12 mouse cellular contexts compared by ENCODE assay signal in the genomic region with DNA sequence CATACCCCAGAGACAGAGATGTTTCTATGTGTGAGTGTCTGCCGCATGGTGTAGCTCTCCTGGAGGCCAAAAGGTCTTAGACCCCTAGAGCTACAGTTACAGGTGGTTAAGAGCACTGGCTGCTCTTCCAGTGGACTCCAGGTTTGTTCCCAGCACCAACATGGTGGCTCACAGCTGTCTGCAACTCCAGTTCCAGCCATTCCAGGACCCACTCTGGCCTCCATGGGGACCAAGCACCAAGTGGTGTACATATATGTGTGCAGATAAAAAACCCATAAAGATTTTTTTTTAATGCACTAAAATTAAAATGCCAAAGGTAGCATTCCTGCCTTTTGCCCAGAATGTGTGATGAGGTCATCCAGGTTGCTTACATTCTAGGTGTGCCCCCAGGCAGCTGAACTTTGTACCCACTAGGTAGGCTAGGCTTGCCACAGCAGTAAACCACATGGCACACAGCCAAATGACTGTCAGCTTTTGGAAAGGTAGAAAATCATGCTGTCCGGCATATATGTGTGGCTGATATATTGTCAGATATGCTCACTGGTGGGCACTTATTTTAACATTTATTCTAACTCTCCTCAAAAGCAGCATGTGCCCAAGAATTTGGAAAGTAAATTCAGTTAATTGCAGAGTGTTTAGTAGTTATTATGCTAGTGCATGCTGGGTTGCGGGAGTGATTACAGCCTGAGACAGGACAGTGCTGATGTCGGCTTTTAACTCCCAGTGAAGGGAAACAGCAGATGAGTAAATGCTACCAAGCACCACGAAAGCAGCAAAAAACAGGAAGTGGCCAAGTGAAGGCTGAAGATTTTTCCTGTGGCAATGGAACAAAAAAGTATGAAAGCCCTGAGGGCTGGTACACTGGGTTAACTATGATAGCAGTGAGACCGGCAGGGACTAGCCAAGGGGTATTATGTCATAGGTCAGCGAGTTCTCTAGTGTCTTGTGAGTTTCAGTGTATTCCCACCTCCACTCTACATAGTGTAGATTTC. TPM values are rescaled to one million over a fixed set of nuclear protein-coding genes. Genes with fewer than 3 reads are reported as not detected.
A peak's percentile ranks its signal among the peaks of the same experiment; 100 is the strongest.
DNase-seq lines count a peak whose midpoint lies in the region; ATAC-seq and TF ChIP-seq lines count a peak whose summit lies in the region.
"Had no signal": no experiment of that assay in that cellular context is flagged by ENCODE, and none has a peak within 500 bp of the region (broad histone marks: within the 10 kb centered on the region; RNA-seq: fewer than 3 reads in every experiment).

No protein-coding gene starts in this region.

- no peaks in the 10 kb centered on the region for H3K4me1 ChIP-seq in intestine, postnatal 0 days (replicated peaks; ENCODE audit: control insufficient read depth, insufficient read depth, low read length)
- peaks cover 6% of the 10 kb centered on the region; the same call in 1 of the 2 replicates for H3K4me1 ChIP-seq in liver, embryonic 13.5 days (replicated peaks)
- H3K4me1 ChIP-seq in forebrain, embryonic 14.5 days (ENCODE audit: control insufficient read depth, insufficient read depth, low read length), result no peaks in the 10 kb centered on the region

- TF ChIP-seq CTCF in intestine, postnatal 0 days (IDR thresholded peaks at IDR 0.05; ENCODE audit: low read depth), result no peak

- H3K36me3 ChIP-seq in intestine, postnatal 0 days (ENCODE audit: control insufficient read depth, insufficient read depth), result peaks cover 34% of the 10 kb centered on the region
- H3K36me3 ChIP-seq in liver, embryonic 13.5 days, result peaks cover 48% of the 10 kb centered on the region
- peaks cover 62% of the 10 kb centered on the region for H3K36me3 ChIP-seq in forebrain, embryonic 14.5 days (ENCODE audit: control insufficient read depth, insufficient read depth, low read length)

- DNase-seq in 416B (ENCODE audit: low read depth), result peak; percentile 69
- DNase-seq in CD4-positive, CD25-positive, alpha-beta regulatory T cell, adult 2 months (ENCODE audit: low read depth, low spot score), result peak; percentile 61
- DNase-seq in liver, embryonic 13.5 days, result no peak
- no peak for DNase-seq in left cerebral cortex, postnatal 14 days (ENCODE audit: low spot score in 2 of 2)
- no peak for DNase-seq in adrenal gland, postnatal 36 days
- DNase-seq in cerebellum, adult 8-10 months, result no peak
- no peak for DNase-seq in forebrain, embryonic 14.5 days (ENCODE audit: low spot score)
- DNase-seq: cerebellum, adult 18-20 months; lung, embryonic 14.5 days; right cerebral cortex, postnatal 14 days had no signal

- H3K9ac ChIP-seq in intestine, postnatal 0 days (ENCODE audit: low read depth, low read length), result 0 out of 2 replicates have a peak overlapping the region, but pooled peaks have one; percentile 18
- no peak overlapping the region for H3K9ac ChIP-seq in liver, embryonic 13.5 days
- H3K9ac ChIP-seq in forebrain, embryonic 14.5 days (ENCODE audit: low read length), result no peak overlapping the region
- H3K9ac ChIP-seq: lung, embryonic 14.5 days had no signal

- intact Hi-C loops in left cerebral cortex, postnatal 14 days (cut with DNase I), result no loop called here

- H3K27me3 ChIP-seq in intestine, postnatal 0 days (replicated peaks; ENCODE audit: control insufficient read depth, insufficient read depth, low read length), result no peaks in the 10 kb centered on the region
- H3K27me3 ChIP-seq in liver, embryonic 13.5 days, result no peaks in the 10 kb centered on the region
- H3K27me3 ChIP-seq in forebrain, embryonic 14.5 days (replicated peaks; ENCODE audit: control insufficient read depth, insufficient read depth, low read length), result no peaks in the 10 kb centered on the region

- 41% methylated on average over 7 of the region's 7 CpGs for WGBS in intestine, postnatal 0 days
- 65% methylated on average over 7 of the region's 7 CpGs for WGBS in liver, embryonic 13.5 days (ENCODE audit: insufficient replicate concordance)
- 85% methylated on average over 7 of the region's 7 CpGs for WGBS in forebrain, embryonic 14.5 days

- no peak overlapping the region for H3K4me3 ChIP-seq in intestine, postnatal 0 days (ENCODE audit: low read depth, low read length)
- H3K4me3 ChIP-seq in liver, embryonic 13.5 days (replicated peaks), result no peak overlapping the region
- no peak overlapping the region for H3K4me3 ChIP-seq in forebrain, embryonic 14.5 days (ENCODE audit: low read depth, low read length)
- H3K4me3 ChIP-seq: erythroblast, embryonic 14.5 days had no signal

- peak overlapping the region; percentile 22; the same call in 1 of the 2 replicates for H3K4me2 ChIP-seq in intestine, postnatal 0 days (replicated peaks; ENCODE audit: low read depth)
- no peak overlapping the region for H3K4me2 ChIP-seq in liver, embryonic 13.5 days
- no peak overlapping the region for H3K4me2 ChIP-seq in forebrain, embryonic 14.5 days (ENCODE audit: low read length)
- H3K4me2 ChIP-seq: lung, embryonic 14.5 days had no signal

- peak overlapping the region; percentile 88 for H3K27ac ChIP-seq in intestine, postnatal 0 days (ENCODE audit: low read depth, low read length)
- H3K27ac ChIP-seq in liver, embryonic 13.5 days, result no peak overlapping the region; the same call in 1 of the 2 replicates
- H3K27ac ChIP-seq in forebrain, embryonic 14.5 days (ENCODE audit: low read depth, low read length), result no peak overlapping the region

- peak; percentile 98 for ATAC-seq in intestine, postnatal 0 days
- peak; percentile 57 for ATAC-seq in liver, embryonic 13.5 days (ENCODE audit: low read depth)
- ATAC-seq in forebrain, embryonic 14.5 days, result no peak

- H3K9me3 ChIP-seq in intestine, postnatal 0 days (ENCODE audit: control insufficient read depth), result no peaks in the 10 kb centered on the region
- no peaks in the 10 kb centered on the region for H3K9me3 ChIP-seq in liver, embryonic 13.5 days (replicated peaks)
- no peaks in the 10 kb centered on the region for H3K9me3 ChIP-seq in forebrain, embryonic 14.5 days (replicated peaks; ENCODE audit: control insufficient read depth, low read length)

RNA-seq across cellular contexts. Expression of a gene that starts 9.2 kb away (rescaled TPM):
- polyA plus RNA-seq in intestine, postnatal 0 days (2015; fragmentation: Nextera tagmentation; extraction: Ambion mirVana), result 55.2 and 66.7 TPM in 2 replicates
- 0.25 and 0.33 TPM in 2 replicates for polyA plus RNA-seq in liver, embryonic 13.5 days (2015; fragmentation: Nextera tagmentation; extraction: Ambion mirVana)
- 1 to 10 TPM; 1.2 to 1.6 TPM for total RNA-seq in left cerebral cortex, postnatal 14 days (2021)
- 1 to 10 TPM; 1.5 to 2.0 TPM for total RNA-seq in adrenal gland, postnatal 36 days (2021)
- 1.2 and 1.3 TPM in 2 replicates for polyA plus RNA-seq in forebrain, embryonic 14.5 days (2014; fragmentation: Nextera tagmentation; extraction: Ambion mirVana)
- polyA plus RNA-seq: erythroblast, embryonic 14.5 days had no signal

RNA-seq across cellular contexts. Expression of a gene that starts 20.9 kb away (rescaled TPM):
- 370 and 377 TPM in 2 replicates for polyA plus RNA-seq in intestine, postnatal 0 days (2015; fragmentation: Nextera tagmentation; extraction: Ambion mirVana)
- 178 and 198 TPM in 2 replicates for polyA plus RNA-seq in liver, embryonic 13.5 days (2015; fragmentation: Nextera tagmentation; extraction: Ambion mirVana)
- 100 to 1,000 TPM; 619 to 633 TPM for total RNA-seq in left cerebral cortex, postnatal 14 days (2021)
- total RNA-seq in adrenal gland, postnatal 36 days (2021), result 100 to 1,000 TPM; 273 to 327 TPM
- 631 and 644 TPM in 2 replicates for polyA plus RNA-seq in forebrain, embryonic 14.5 days (2014; fragmentation: Nextera tagmentation; extraction: Ambion mirVana)

Comparison
In these comparisons a context has a peak if more than half of its experiments do, and no peak if none do; other contexts are left out.
1. DNase-seq: peak in 416B (single experiment) and CD4-positive, CD25-positive, alpha-beta regulatory T cell, adult 2 months (single experiment); none in liver, embryonic 13.5 days (single experiment), left cerebral cortex, postnatal 14 days (0 of 2), adrenal gland, postnatal 36 days (0 of 2), cerebellum, adult 8-10 months (single experiment) and forebrain, embryonic 14.5 days (single experiment).
2. RNA of a gene that starts 9.2 kb away (polyA plus RNA-seq): 55.2 to 66.7 TPM in intestine, postnatal 0 days; 1.2 to 1.3 TPM in forebrain, embryonic 14.5 days and 0.25 to 0.33 TPM in liver, embryonic 13.5 days; every median in the first group is over 10 times any median in the second.